Mouse (Mus musculus) frontal cortex, postnatal 10 days (tissue): ENCODE results near the gene Efnb1.

Source experiments
- DNase-seq, 2 experiments: peaks; one replicate each; pipeline ENCODE4 v3.0.0; 2022; ENCODE audit warnings: low spot score in 2 of 2, mixed read lengths in 1 of 2

Efnb1 gene

GRCm38 (mm10) chrX:99153266-99153646 is 17.3 kb downstream of the Efnb1 start:
- no peak for DNase-seq

DNA sequence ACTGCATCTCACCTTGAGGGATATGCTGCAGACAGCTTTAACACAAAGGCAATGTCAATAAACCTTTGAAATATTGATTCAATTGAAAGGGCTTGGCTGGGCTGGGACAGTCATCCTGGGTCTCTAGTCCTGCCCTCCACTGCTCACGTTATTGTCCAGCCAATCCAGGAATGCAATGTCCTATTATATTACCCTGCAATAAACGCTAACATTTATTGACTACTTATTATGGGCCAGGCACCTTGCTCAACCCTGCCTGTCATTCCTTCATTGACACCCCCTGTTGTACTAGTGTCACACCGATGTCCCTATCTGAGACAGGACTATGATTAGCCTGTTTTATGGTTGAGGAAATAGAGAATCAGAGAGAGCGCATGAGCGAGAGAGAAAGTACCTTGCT is 18.4 kb downstream of the Efnb1 start:
- DNase-seq, result no peak

DNA sequence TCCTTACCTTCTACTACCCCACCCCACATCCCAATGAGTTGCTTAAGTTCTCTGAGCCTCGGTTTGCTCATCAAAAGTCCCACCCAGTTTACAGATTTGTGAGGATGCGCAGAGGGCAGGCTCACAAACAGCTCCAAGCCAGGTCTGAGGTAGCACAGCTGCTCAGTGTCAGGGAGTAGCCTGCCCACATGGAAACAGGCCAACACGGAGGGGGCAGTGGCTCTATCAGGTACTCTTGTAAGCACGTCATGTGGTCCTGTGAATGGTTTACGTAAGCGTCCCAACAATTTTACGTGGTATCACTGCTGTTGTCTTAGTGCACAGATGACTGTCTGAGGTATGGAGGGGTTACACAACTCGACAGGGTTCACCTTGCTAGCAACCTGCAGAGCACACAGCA is 23.1 kb downstream of the Efnb1 start:
- DNase-seq, result no peak

DNA sequence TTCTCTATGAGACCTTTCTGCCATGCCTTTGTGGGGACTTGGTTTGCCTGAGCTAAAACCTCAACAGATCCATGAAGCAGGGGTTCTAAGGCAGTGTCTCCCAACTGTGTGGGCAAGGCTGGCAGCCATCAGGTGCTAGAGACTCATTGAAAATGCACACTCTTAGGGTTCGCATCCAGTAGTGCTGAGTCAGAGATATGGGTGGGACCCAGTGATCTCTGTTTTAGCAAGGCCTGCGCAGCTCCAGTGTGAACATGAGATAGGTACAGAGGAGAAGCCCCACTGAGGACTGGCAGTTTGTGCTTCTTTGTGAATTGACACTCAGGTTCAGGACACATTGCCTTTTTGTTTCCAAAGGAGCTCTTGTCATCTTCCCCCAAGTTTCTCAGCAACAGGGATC is 28.2 kb downstream of the Efnb1 start:
- no peak for DNase-seq

- no peak for DNase-seq
These were observed 29.0 kb downstream of the Efnb1 start for GRCm38 (mm10) chrX:99164855-99165368.

DNA sequence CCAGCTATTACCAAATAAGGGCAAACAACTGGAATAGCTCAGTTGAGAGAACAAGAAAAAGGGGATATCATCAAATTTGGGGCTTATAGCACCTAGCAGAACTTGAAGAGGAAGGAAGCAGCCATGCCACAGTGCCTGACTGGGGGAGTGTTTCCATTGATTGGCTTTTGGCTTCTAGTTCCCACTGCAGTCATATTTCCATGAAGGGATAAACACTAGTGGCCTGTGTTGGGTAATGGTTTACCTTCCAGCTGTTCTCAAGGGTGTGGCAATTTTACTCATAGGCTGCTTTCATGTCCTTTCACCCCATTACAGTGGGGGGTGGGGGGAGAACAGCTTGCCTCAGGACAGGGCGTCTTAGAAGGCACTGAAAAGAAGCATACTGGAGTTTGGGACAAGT is 31.1 kb downstream of the Efnb1 start:
- no peak for DNase-seq

- no peak for DNase-seq
These were observed 31.6 kb downstream of the Efnb1 start for GRCm38 (mm10) chrX:99167550-99167949.

- no peak for DNase-seq
These were observed 36.4 kb downstream of the Efnb1 start for GRCm38 (mm10) chrX:99172301-99172700.

DNA sequence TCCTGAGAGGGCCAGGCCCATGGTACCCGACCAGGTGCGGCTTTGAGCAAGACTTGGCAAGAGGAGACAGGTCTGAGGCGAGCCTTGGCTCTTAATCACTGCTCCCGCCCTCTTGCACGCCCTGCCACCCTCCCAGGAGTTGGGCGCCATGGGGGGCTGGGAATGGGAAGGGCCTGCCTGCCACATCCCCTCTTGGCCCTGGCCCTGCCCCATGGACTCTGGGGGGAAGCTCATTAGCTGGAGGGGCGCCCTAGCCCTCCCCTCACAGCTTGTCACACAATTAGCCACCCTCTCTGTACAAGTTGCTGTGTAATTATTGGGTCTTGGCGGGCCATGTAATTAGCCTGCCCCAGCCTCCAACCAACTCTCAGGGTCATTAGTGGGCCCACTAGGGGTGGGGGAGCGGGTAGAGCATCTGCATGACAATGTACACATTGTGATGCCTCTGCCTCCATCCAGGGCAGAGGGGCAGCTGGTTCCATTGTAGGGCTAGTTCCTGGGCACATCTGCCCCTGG is 49.2 kb downstream of the Efnb1 start:
- DNase-seq, result peak in 1 of 2 experiments; percentile 11

GRCm38 (mm10) chrX:99186497-99187435 is 50.8 kb downstream of the Efnb1 start:
- DNase-seq, result no peak

- DNase-seq, result no peak
These were observed 55.6 kb downstream of the Efnb1 start for GRCm38 (mm10) chrX:99191441-99192087.

DNA sequence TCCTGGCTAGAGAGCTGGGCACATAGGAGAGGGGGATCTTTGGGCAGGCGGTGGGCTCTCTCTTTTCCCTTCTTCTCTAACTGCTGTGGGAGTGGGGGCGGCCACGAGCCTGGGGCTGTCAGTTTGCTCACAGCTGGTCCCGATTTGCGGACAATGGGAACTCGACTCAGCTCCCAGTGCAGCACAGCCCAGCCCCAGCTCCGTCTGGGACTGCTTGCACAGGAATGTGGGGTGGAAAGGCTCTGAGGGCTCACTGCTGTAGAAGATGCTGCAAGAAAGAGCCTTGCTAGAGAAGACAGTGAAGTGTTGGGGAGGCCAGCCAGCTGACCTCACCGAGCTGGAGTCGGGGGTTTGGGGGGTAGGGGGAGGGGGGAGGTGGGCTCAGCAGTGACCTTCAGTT is 61.0 kb downstream of the Efnb1 start:
- no peak for DNase-seq

- DNase-seq, result no peak
These were observed 62.6 kb downstream of the Efnb1 start for GRCm38 (mm10) chrX:99198532-99198931.
